Mouse (Mus musculus) brain, adult 10 weeks (tissue): Measurements from ENCODE around the gene Itgav. TPM values are rescaled to one million over a fixed set of nuclear protein-coding genes. Genes with fewer than 3 reads are reported as not detected.

Experiments
- polyA plus RNA-seq: library from polyadenylated mRNA; stranded (reverse); fragments of 350-450 nt; fragmentation: Illumina TruSeq; extraction: RNeasy Lipid Tissue Mini Kit (QIAGEN cat#74804); gene quantifications from one replicate; pipeline ENCODE4 v1.2.3, GENCODE M21; 2015; ENCODE audit warnings: low read depth, low replicate concordance

The Itgav gene
- 46.4 TPM for polyA plus RNA-seq

DNA sequence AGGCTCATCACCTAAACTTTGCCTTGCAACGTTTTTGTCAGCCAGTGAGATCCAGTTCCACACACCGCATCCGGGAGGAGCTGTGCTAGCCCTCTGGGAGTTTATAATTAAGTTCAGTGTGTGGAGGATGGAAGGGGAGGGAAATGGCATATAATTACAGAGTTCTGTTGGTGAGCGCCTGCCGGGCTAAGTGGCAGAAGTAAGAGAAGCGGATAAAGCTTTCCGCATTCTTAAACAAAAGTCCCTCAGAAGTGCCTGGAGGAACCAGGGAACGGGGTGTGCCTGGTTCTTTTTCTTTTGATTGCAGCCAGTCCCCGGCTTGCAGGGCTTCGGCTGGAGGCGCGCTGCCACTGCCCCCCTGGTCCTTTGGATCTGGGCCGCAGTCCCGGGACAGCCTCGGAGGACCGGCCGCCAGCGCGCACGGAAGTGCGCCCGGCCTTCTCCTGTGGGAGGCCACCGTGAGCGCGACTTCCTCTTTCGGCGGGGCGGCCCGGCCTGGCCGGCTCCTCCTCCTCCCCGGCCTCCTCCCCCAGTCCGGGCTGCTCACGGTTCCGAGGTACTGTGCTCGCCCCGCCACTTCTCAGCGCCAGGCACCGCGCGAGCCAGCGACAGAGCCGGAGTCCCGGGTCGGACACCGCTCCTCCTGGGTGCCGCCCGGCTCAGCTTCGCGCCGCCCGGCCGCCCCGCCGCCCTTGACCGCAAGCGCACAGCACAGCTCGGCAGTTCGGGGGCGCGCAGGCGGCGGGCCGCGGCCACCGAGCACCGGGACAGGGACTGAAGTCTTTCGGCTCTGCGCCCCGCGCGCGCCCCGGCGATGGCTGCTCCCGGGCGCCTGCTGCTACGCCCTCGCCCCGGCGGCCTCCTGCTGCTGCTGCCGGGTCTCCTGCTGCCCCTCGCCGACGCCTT is at the start of gene Itgav:
Itgav (plus strand) TSS at position 477 of the 906 bp plus-strand sequence.

DNA sequence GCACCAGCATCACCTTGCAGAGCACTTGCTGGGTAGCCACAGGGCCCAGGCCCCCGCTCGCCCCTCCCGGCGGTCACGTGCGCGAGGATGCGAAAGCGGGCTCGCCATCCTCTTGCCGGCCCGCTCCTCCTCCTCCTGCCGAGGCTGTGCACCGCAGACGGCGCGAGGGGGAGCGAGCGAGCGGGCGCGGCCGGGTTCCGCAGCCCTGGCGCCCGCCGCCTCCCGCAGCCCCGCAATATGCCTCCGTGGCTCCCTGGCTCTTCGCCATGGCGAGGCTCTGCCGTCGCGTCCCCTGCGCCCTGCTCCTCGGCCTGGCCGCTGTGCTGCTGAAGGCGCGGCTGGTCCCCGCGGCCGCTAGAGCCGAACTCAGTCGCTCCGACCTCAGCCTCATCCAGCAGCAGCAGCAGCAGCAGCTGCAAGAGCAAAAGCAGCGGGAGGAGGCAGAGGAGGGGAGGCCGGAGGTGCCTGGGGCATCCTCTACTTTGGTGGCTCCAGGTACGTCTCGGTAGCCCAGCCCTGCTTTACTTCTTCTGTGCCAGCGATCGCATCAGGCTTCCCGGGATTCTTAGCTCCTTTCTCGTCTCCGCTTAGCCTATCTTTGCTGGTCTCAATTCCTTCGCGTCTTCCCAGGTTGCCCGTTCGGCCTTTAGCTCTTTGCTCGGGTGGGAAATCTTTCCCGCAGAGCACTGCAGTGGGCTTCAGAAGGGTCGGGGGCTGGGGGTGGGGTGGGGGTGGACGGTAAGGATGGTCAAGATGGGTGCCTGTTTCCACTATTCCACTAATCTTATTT is 88.5 kb downstream of the Itgav start, which contains the start of gene Fam171b:
Fam171b (plus strand) TSS at position 154 of the 790 bp plus-strand sequence.

Other genes with a start within 250 kb of the Itgav start
- gene Zc3h15, start 80.0 kb upstream of the Itgav start, polyA plus RNA-seq: 130 TPM
- 170 TPM for gene Fam171b, start 88.2 kb downstream of the Itgav start, polyA plus RNA-seq
- gene Zswim2, start 216.8 kb downstream of the Itgav start, polyA plus RNA-seq: not detected
- not detected for gene Gm13698, start 231.3 kb downstream of the Itgav start, polyA plus RNA-seq
- gene Gm13693, start 237.1 kb downstream of the Itgav start, polyA plus RNA-seq: not detected
- not detected for gene Gm13695, start 242.9 kb downstream of the Itgav start, polyA plus RNA-seq
- not detected for gene Gm13696, start 248.7 kb downstream of the Itgav start, polyA plus RNA-seq